Mouse (Mus musculus) embryonic facial prominence, embryonic 13.5 days (tissue): ENCODE data around the gene Nfib. TPM values are rescaled to one million over a fixed set of nuclear protein-coding genes. Genes with fewer than 3 reads are reported as not detected.

Experiments used
- ATAC-seq: fragments of 200-750 bp; cut with Nextera tagmentation; 2 replicates; pipeline ENCODE4 v1.8.0; 2017; ENCODE audit warnings: low read depth; ENCODE audit not compliant: insufficient number of reproducible peaks, insufficient read depth, low FRiP score, low TSS enrichment
- H3K27ac ChIP-seq: fragments of 300-500 bp; sonication (generic); 2 replicates; pipeline ENCODE4 v1.5.1; 2015; ENCODE audit warnings: moderate library complexity, mild to moderate bottlenecking, inconsistent platforms
- H3K27me3 ChIP-seq: fragments of 300-500 bp; sonication (generic); 2 replicates; pipeline ENCODE4 v1.6.1; 2015; ENCODE audit warnings: mild to moderate bottlenecking, inconsistent platforms
- H3K36me3 ChIP-seq: fragments of 300-500 bp; sonication (generic); 2 replicates; pipeline ENCODE4 v1.6.1; 2015; ENCODE audit warnings: mild to moderate bottlenecking, inconsistent platforms
- H3K4me1 ChIP-seq: fragments of 300-500 bp; sonication (generic); 2 replicates; pipeline ENCODE4 v1.6.1; 2015; ENCODE audit warnings: inconsistent platforms
- H3K4me2 ChIP-seq: fragments of 300-500 bp; sonication (generic); 2 replicates; pipeline ENCODE4 v1.6.1; 2015; ENCODE audit warnings: moderate library complexity, mild to moderate bottlenecking, inconsistent platforms
- H3K4me3 ChIP-seq: fragments of 300-500 bp; sonication (generic); 2 replicates; pipeline ENCODE4 v1.5.1; 2015; ENCODE audit warnings: mild to moderate bottlenecking, inconsistent platforms
- H3K9ac ChIP-seq: fragments of 300-500 bp; sonication (generic); 2 replicates; pipeline ENCODE4 v1.6.1; 2015; ENCODE audit warnings: mild to moderate bottlenecking, inconsistent platforms
- H3K9me3 ChIP-seq: fragments of 300-500 bp; sonication (generic); 2 replicates; pipeline ENCODE4 v1.6.1; 2016; ENCODE audit warnings: inconsistent platforms
- WGBS: fragments of 180-500 bp; shearing (Covaris S2); methylation state at CpG from one replicate; pipeline ENCODE4 v1.1.7; 2015; ENCODE audit warnings: mixed read lengths; 5-methylcytosine and 5-hydroxymethylcytosine counted together
- polyA plus RNA-seq: library from polyadenylated mRNA; unstranded; fragments of >200 nt; fragmentation: Nextera tagmentation; extraction: Ambion mirVana; gene quantifications from 2 replicates; pipeline ENCODE4 v1.2.1, GENCODE M21; 2015

The Nfib gene
- polyA plus RNA-seq, 1 experiment from 2014 or later, result 104 TPM

DNA sequence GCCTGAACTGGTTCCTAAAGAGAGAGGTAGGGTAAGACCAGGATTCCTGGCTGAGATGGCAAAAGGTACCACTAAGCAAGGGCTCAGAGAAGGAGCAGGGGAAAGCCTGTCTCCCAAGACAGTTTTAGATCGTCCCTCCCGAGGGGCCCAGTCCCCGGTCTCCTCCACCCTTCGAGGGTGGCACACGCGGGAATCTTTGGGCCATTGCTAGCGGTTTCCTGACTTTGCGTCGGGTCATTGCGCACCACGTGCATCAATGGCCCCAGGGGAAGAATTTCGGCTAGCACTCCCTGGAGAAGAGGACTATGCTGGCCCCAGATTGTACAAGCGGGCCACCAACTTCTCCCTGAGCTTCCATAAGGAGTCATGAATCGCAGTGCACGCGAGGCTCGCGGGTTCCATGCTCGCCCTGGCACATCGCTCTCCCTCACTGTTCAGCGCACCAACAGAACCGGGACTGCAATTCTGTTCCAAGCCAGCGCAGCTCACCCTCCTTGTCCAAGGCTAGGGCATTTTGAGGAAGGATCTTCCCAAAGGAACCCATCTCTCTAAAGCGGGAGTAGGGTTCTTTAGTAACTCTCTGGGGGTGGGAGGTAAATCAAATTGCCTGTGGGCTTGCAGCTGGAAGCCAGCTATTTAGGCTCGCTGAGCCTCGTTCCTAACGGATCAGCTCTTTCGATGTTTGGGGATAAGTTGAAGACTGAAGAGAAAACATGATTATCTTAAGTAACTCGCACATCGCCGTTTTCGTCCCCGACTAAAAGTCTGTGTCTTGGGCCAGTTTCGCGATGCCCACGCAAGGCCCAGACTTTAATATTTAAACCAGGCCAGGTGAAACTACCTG lies 168.9 kb downstream of the Nfib start:
- no peaks in the 10 kb centered on the region for H3K9me3 ChIP-seq
- no peaks in the 10 kb centered on the region for H3K36me3 ChIP-seq
- WGBS, result 6% methylated on average over 36 of the region's 36 CpGs
- H3K4me3 ChIP-seq, result peak overlapping the region; percentile 47
- H3K9ac ChIP-seq, result peak overlapping the region; percentile 72
- peak overlapping the region; percentile 84 for H3K4me2 ChIP-seq
- peaks cover 60% of the 10 kb centered on the region for H3K4me1 ChIP-seq
- H3K27ac ChIP-seq, result peak overlapping the region; percentile 66
- peaks cover 18% of the 10 kb centered on the region for H3K27me3 ChIP-seq
- no peak for ATAC-seq

DNA sequence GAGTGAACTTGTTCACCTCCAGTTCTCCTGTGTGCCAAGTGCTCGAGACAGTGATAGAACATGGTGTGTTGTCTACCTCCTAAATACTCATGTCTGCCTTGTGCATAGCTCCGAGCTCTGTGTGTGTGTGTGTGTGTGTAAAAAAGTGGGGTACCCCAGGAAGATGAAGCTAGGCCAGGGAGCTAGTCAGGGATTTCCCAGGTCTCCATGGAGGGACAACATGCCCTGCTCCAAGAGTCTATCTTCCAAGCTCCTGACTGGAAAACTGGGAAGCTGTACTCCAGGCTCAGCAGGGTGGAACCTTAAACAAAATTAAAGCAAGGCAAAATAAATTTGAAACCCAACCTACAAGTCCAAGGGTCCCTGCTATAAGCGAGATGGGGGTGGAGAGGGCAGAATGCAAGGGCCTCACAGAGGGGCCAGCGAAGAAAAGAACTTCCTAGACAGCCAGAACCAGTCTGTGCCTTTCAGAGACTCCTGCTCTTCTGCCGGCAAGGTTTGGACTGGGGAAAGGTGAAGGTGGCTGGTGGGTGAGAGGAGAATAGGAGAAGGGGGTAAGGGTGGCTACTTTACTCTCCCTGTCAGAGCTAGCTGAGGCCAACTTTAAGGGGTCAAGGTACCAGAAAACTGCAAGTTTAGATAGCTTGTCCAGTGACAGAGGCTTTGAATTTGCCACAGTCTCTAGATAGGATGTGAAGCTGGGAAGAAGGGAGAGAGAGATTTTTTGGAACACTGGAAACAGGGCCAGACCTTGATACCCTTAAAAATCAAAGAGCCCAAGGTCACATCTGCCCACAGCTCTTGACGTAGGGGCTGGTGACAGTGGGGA lies 169.7 kb downstream of the Nfib start:
- Histone ChIP-seq H3K9ac (peak overlapping the region; percentile 72), H3K4me3 (peak overlapping the region; percentile 47), H3K27me3 (peaks cover 18% of the 10 kb centered on the region), H3K4me2 (peak overlapping the region; percentile 84), H3K4me1 (peaks cover 67% of the 10 kb centered on the region), H3K36me3 (no peaks in the 10 kb centered on the region), H3K27ac (peak overlapping the region; percentile 66), H3K9me3 (no peaks in the 10 kb centered on the region)
- ATAC-seq, result no peak
- 56% methylated on average over 6 of the region's 6 CpGs for WGBS

DNA sequence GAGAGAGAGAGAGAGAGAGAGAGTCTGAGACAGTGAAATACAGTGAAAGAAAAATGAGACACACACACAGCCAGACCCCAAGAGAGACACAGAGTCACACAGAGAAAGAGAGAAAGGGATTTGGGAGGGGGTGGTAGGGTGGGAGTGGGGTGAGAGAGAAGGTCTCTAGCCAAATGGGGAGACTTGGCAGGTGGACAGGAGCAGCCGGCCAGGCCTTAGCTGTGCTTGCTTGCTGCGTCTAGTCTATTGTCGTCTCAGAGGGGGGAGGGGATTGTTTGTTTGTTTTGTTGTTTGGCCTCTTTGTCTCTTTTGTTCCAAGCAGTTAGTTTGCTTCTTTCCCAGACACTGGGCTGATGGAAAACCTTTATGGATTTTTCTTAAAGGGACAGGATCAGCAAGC lies 172.3 kb downstream of the Nfib start:
- Histone ChIP-seq H3K27ac (peak overlapping the region; percentile 85), H3K4me2 (peak overlapping the region; percentile 37; the same call in 1 of the 2 replicates), H3K9me3 (no peaks in the 10 kb centered on the region), H3K27me3 (peaks cover 18% of the 10 kb centered on the region), H3K4me1 (peaks cover 54% of the 10 kb centered on the region), H3K36me3 (no peaks in the 10 kb centered on the region), H3K9ac (no peak overlapping the region), H3K4me3 (no peak overlapping the region)
- WGBS, result 34% methylated on average over 3 of the region's 3 CpGs
- no peak for ATAC-seq

DNA sequence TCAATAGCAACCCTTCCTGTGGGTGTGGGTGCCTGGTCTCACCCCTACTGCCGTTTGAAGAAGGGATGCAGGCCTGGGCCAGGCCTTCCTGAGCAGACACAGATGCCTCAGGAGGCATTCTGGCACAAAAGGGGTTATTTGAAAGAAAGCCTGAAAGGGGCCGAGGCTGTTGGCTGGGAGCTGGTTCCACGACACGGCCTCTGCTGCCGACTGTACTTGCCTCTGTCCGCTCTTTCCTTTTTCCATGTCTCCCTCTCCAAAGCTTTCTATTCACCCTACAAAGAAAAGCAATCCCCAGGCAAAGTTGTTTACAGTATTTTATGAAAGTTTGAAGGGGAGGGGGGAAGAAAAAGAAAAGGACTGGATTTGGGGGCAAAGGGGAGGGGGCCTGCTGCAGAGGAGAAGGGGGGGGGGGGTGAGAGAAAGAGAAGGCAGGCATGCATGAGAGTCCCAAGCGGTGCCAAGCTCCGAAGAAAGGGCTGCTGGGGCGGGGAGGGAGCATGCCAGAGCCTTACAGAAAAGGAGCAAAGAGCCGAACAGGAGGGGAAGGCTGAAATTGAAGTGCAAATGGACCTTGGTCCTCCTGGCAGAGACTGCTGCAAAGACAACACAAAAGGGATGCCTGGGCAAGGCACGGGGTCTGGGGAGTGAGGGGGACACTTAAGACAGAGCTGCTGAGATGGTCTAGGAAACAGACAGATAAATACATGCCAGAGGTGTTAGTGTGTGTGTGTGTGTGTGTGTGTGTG lies 172.9 kb downstream of the Nfib start:
- no peaks in the 10 kb centered on the region for H3K36me3 ChIP-seq
- peak overlapping the region; percentile 37 for H3K4me2 ChIP-seq
- H3K27ac ChIP-seq, result peak overlapping the region; percentile 85
- peak; percentile 35 for ATAC-seq
- H3K4me3 ChIP-seq, result no peak overlapping the region
- peaks cover 18% of the 10 kb centered on the region for H3K27me3 ChIP-seq
- H3K9me3 ChIP-seq, result no peaks in the 10 kb centered on the region
- H3K4me1 ChIP-seq, result peaks cover 50% of the 10 kb centered on the region
- peak overlapping the region; percentile 57; the same call in 1 of the 2 replicates for H3K9ac ChIP-seq
- whole genome bisulfite sequencing, result 9% methylated on average over 11 of the region's 11 CpGs

DNA sequence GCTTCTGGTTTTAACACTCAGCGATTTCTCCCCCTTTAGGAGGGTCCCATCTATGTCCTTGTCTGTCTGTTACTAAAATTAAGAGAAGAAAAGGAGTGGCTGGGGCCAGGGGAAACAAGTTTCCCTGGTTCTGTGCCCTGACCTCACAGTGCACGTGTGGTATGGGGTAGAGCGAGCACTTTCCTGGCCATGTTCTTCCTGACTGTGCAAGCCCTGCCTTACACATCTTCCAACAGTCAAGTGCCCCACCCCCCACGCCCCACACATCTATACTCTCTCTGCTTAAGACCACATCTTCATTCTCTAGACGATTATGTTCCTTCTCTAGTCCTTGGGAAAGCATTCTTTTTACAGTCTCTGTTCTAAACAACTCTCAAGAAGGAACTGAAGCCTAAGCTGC lies 173.6 kb downstream of the Nfib start:
- peak overlapping the region; percentile 37 for H3K4me2 ChIP-seq
- H3K4me1 ChIP-seq, result peaks cover 44% of the 10 kb centered on the region
- 0 out of 2 replicates have a peak, but pooled peaks have one; percentile 60 for ATAC-seq
- H3K27me3 ChIP-seq, result peaks cover 18% of the 10 kb centered on the region
- H3K27ac ChIP-seq, result peak overlapping the region; percentile 85
- H3K36me3 ChIP-seq, result no peaks in the 10 kb centered on the region
- WGBS, result 46% methylated on average over 5 of the region's 5 CpGs
- H3K4me3 ChIP-seq, result no peak overlapping the region
- H3K9ac ChIP-seq, result 0 out of 2 replicates have a peak overlapping the region, but pooled peaks have one; percentile 51
- no peaks in the 10 kb centered on the region for H3K9me3 ChIP-seq

DNA sequence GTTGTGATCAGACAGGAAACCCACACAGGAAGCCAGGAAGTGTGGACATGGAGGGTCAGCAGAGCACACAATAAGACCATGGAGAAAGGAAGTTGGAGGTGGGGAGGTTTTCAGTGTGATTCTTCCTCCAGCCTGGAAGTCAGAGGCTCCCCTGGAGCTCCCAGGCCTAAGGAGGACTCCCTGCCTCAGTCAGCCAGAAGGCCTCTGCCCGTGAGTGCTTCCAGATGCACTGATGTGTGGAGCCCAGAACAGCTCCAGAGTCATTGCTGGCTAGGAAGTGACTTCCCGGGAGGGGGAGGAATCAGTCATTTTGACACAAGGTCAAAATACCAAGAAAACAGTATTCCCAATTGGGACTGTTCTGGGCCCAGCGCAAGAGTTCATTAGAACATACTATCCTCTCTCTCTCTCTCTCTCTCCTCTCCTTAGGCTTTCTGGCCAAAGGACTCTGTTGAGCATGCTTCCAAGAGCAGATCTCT lies 174.6 kb downstream of the Nfib start:
- Histone ChIP-seq H3K4me1 (peaks cover 33% of the 10 kb centered on the region), H3K9me3 (no peaks in the 10 kb centered on the region), H3K4me3 (no peak overlapping the region), H3K36me3 (no peaks in the 10 kb centered on the region), H3K27me3 (peaks cover 13% of the 10 kb centered on the region), H3K4me2 (no peak overlapping the region), H3K9ac (no peak overlapping the region), H3K27ac (peak overlapping the region; percentile 51; the same call in 1 of the 2 replicates)
- 47% methylated on average over 3 of the region's 3 CpGs for WGBS
- ATAC-seq, result no peak

DNA sequence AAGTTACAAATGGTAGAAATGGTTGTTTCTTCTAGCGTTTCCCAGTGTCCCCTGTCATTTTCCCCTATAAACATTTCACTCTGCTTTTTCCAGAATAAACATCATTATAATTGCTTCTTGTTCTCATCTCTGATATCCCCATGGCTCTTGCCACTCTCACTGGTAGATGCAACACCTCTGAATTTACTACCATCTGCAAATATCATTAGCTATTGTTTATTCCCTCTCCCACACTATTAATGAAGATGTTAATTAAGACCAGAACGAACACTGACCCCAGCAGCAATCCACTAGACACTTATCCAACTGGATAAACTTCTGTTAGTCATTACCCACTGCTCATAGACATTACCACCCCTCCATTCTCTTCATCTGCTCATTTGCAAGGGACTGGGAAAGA lies 176.6 kb downstream of the Nfib start:
- no peak for ATAC-seq
- 66% methylated on average over 2 of the region's 2 CpGs for WGBS
- Histone ChIP-seq H3K27me3 (no peaks in the 10 kb centered on the region), H3K4me3 (no peak overlapping the region), H3K27ac (no peak overlapping the region), H3K36me3 (no peaks in the 10 kb centered on the region), H3K9me3 (no peaks in the 10 kb centered on the region), H3K4me1 (peaks cover 27% of the 10 kb centered on the region), H3K4me2 (no peak overlapping the region), H3K9ac (no peak overlapping the region)

DNA sequence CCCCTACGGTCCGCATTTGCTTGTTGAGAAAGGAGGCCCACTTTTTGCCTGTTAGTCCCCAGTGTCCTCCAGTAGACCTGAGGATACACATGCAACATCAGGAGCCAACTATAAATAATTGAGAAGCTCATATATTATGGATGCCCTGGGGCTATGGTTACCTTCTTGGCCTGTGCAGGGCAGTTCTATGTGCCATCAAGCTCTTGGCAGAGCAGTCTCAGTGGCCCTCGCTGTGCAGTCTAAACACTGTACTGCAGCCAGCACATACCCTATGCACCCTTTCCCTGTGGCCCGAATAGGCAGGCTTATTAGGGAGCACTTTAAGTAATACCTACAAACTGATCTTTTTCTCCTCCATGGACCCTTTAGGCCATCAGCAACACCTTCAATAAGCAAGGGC lies 185.6 kb downstream of the Nfib start:
- Histone ChIP-seq H3K4me3 (no peak overlapping the region), H3K4me1 (no peaks in the 10 kb centered on the region), H3K27ac (no peak overlapping the region), H3K4me2 (no peak overlapping the region), H3K9ac (no peak overlapping the region), H3K9me3 (no peaks in the 10 kb centered on the region), H3K36me3 (no peaks in the 10 kb centered on the region), H3K27me3 (no peaks in the 10 kb centered on the region)
- ATAC-seq, result no peak
- WGBS, result 77% methylated on average over 4 of the region's 4 CpGs

DNA sequence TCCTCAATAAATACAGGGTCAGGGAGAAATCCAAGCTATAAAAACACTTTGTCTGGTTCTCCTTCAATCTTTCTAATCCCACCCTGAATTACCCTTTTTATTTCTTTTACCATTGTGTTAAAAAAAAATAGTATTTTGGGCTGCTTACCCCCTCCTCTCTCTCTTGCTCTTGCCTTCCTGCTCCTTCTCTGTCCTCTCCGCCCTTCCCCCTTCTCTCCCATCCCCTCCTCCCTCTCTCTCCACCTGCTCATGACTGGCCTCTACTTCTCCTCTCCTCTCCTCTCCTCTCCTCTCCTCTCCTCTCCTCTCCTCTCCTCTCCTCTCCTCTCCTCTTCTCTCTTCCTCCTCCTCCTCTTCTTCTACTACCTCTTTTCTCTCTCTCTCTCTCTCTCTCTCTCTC lies 187.4 kb downstream of the Nfib start:
- Histone ChIP-seq H3K4me2 (no peak overlapping the region), H3K9ac (no peak overlapping the region), H3K9me3 (no peaks in the 10 kb centered on the region), H3K4me3 (no peak overlapping the region), H3K36me3 (no peaks in the 10 kb centered on the region), H3K27me3 (no peaks in the 10 kb centered on the region), H3K4me1 (0 out of 2 replicates have a peak, but pooled peaks cover 2% of the 10 kb centered on the region), H3K27ac (no peak overlapping the region)
- 74% methylated on average over 1 of the region's 1 CpGs for WGBS
- no peak for ATAC-seq

DNA sequence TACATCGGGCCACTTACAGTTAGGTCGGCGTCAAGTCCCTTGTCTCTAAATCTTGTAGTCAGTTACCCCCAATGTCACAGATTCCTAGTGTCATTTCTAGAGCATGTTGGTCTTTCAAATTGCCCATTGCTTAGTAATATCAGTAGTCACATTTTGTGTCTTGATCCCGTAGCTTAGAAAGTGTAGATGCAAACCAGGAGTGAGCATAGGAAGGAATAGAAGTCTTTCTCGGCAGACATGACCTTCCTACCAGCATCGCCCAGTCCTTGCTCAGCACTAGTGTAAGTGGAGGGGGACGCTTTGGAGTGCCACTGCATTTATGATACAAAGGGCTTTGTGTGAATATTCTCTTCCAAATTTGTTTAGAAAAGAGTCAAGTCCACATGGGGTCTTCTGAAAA lies 188.2 kb downstream of the Nfib start:
- 82% methylated on average over 7 of the region's 7 CpGs for WGBS
- Histone ChIP-seq H3K4me3 (no peak overlapping the region), H3K27ac (no peak overlapping the region), H3K27me3 (no peaks in the 10 kb centered on the region), H3K4me2 (no peak overlapping the region), H3K36me3 (no peaks in the 10 kb centered on the region), H3K4me1 (peaks cover 7% of the 10 kb centered on the region), H3K9ac (no peak overlapping the region), H3K9me3 (no peaks in the 10 kb centered on the region)
- no peak for ATAC-seq

DNA sequence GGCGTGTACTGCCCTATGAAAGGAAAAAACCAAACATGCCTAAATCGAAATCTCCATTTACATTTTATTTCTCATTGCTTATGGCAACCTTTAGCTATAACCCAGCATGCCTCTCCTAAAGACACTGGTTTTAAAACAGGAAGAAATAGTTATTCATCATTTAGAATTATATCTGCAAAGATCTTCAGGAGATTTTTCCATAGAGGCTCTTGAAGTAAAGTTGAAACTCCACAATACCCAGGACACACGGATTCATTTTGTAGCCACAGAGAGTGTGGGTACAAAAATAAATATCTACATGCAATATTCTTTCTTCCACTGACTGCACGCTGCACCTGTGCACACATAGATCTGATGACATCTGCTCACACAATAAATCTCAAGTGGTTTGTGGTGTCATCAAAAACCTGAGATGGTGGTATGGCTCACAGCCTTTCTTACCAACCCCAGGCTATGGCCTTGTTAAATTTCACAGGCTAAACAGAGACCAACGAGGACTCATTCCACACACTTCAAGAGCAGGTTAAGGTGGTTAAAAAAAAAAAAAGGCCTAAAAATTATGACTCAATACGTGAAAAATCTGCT lies 189.2 kb downstream of the Nfib start:
- Histone ChIP-seq H3K9ac (no peak overlapping the region), H3K27me3 (no peaks in the 10 kb centered on the region), H3K4me2 (no peak overlapping the region), H3K4me1 (peaks cover 16% of the 10 kb centered on the region), H3K27ac (no peak overlapping the region), H3K4me3 (no peak overlapping the region), H3K36me3 (no peaks in the 10 kb centered on the region), H3K9me3 (no peaks in the 10 kb centered on the region)
- WGBS, result 72% methylated on average over 6 of the region's 6 CpGs
- no peak for ATAC-seq
